Mouse (Mus musculus): Measurements from ENCODE around the gene Klhl41. TPM values are rescaled to one million over a fixed set of nuclear protein-coding genes. Genes with fewer than 3 reads are reported as not detected.
A peak's percentile ranks its signal among the peaks of the same experiment; 100 is the strongest.

Gene Klhl41
- polyA plus RNA-seq, 1 experiment from 2014 or later = 1.4 TPM

DNA sequence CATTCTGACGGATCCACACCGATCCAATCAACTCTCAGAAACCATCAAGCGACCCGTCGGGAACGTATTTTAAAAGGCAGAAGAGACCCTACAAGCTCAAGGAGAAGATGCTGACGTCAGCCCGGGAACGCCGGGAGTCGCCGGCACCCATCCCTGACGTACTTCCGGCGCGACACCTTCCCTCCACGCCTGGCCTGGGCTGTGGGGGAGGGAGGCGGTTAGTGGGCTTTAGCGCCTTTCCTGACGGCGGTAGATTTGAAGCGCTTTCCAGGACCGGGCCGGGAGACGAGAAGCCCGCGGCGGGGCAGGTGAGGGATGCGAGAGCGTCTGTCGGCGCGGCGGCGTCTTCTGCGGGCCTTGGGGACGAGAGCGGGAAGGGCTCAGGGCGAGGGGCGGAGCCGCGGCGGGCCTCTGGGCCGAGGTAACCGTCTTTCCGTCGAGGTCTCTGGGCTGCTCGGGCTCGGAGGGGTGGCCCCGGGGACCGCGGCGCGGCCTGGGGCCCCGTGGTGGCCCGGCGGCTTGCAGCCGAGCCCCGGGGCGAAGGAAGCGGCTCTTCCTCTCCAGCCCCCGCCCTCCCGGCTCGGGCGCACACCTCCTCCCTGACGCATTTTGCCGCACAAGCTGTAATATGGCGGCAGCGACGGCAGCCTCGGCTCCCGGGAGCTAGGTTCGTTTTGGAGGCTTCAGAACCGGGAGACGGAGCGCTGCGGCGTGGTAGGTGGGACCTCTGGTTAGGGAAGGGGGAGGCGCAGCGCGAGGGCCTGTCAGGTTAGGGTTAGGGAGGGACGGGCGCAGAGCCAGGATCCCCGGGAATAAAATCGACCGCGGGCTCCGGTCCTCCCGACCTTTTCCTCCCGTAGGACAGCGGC, 53.0 kb downstream of the Klhl41 start:
- Histone ChIP-seq H3K9ac (peak overlapping the region; percentile 90), H3K27ac (peak overlapping the region; percentile 88), H3K4me3 (peak overlapping the region; percentile 90), H3K9me3 (no peaks in the 10 kb centered on the region), H3K4me1 (peaks cover 10% of the 10 kb centered on the region), H3K36me3 (no peaks in the 10 kb centered on the region), H3K27me3 (no peaks in the 10 kb centered on the region; the same call in 1 of the 2 replicates), H3K4me2 (peak overlapping the region; percentile 62)
- WGBS = under 1% methylated on average over 91 of the region's 91 CpGs
- ATAC-seq (ENCODE audit: borderline replicate concordance, extremely low read depth, low FRiP score, low TSS enrichment) = peak; percentile 93

DNA sequence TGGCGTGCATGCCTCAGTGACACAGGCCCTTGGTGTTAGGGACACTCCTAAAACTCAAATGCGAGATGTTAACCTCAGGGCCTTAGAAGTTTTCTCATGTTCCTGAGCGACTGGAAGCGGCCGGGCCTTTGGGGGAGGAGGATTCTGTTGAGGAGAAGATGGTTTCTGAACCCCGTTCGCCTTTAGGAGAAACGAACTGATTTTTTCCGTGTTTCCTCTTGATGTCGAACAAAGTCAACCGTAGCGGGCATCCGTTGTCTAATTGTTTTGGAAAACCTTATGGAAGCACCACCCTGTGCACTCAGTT, 53.6 kb downstream of the Klhl41 start:
- Histone ChIP-seq H3K27me3 (no peaks in the 10 kb centered on the region; the same call in 1 of the 2 replicates), H3K36me3 (no peaks in the 10 kb centered on the region), H3K27ac (peak overlapping the region; percentile 88), H3K9ac (peak overlapping the region; percentile 90), H3K4me3 (peak overlapping the region; percentile 90), H3K4me2 (peak overlapping the region; percentile 62), H3K9me3 (no peaks in the 10 kb centered on the region), H3K4me1 (peaks cover 10% of the 10 kb centered on the region)
- WGBS = under 1% methylated on average over 13 of the region's 13 CpGs
- no peak; the same call in 1 of the 2 replicates for ATAC-seq (ENCODE audit: borderline replicate concordance, extremely low read depth, low FRiP score, low TSS enrichment)

Other genes with a start within 250 kb of the Klhl41 start
- gene Lrp2, start 84.1 kb upstream of the Klhl41 start, polyA plus RNA-seq (2015; fragmentation: Nextera tagmentation; extraction: Ambion mirVana) = 0.38 and 0.87 TPM in 2 replicates
- gene Bbs5, start 22.9 kb upstream of the Klhl41 start, polyA plus RNA-seq (2015; fragmentation: Nextera tagmentation; extraction: Ambion mirVana) = 14.2 and 17.3 TPM in 2 replicates
- 9.1 TPM in 2 replicates for gene Fastkd1, start 43.4 kb downstream of the Klhl41 start, polyA plus RNA-seq (2015; fragmentation: Nextera tagmentation; extraction: Ambion mirVana)
- 123 and 135 TPM in 2 replicates for gene Ppig, start 52.4 kb downstream of the Klhl41 start, polyA plus RNA-seq (2015; fragmentation: Nextera tagmentation; extraction: Ambion mirVana)
- 2.6 and 3.2 TPM in 2 replicates for gene Ccdc173, start 119.5 kb downstream of the Klhl41 start, polyA plus RNA-seq (2015; fragmentation: Nextera tagmentation; extraction: Ambion mirVana)
- 19.2 and 19.4 TPM in 2 replicates for gene Phospho2, start 119.5 kb downstream of the Klhl41 start, polyA plus RNA-seq (2015; fragmentation: Nextera tagmentation; extraction: Ambion mirVana)
- 36.4 and 38.6 TPM in 2 replicates for gene Klhl23, start 151.8 kb downstream of the Klhl41 start, polyA plus RNA-seq (2015; fragmentation: Nextera tagmentation; extraction: Ambion mirVana)
- gene Ssb, start 191.4 kb downstream of the Klhl41 start, polyA plus RNA-seq (2015; fragmentation: Nextera tagmentation; extraction: Ambion mirVana) = 296 TPM in 2 replicates
- gene Mettl5, start 215.5 kb downstream of the Klhl41 start, polyA plus RNA-seq (2015; fragmentation: Nextera tagmentation; extraction: Ambion mirVana) = 34.7 and 36.5 TPM in 2 replicates
- gene Ubr3, start 227.1 kb downstream of the Klhl41 start, polyA plus RNA-seq (2015; fragmentation: Nextera tagmentation; extraction: Ambion mirVana) = 10.8 and 13.3 TPM in 2 replicates